Mouse (Mus musculus): Measurements from ENCODE around the gene Wdr11. TPM values are rescaled to one million over a fixed set of nuclear protein-coding genes. Genes with fewer than 3 reads are reported as not detected.

Wdr11 gene
- polyA plus RNA-seq, 1 experiment from 2014 or later = 37.0 TPM

DNA sequence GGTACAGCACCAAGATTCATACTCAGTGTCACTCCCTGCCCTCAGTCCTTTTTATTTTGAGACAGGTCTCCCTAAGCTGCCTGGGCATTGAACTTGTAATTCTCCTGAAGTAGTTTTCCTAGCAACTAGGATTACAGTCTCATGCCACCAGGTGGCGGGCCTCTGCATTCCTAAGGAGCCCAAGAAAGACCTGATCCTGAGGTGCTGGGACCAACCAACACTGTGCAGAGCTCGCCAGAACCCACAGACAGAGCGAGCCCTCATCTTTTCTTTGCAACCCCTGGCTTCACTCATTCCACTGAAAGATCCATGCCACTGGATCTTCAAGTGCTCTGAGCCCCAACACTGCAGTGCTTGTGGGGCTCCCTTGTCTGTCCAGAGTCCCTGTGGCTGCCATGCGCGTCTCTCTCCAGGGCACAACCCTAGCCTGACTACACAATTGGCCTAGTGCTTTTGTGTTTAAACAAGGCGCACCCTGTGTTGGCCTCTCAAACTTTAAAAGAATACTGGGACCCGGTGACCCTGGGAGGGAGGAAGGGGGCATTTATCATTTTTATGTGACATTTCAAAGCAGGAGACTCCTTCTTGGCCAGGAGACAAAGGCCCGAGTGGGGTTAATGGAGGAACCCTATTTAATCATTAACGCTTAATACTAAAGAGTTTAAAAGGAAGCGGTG lies 89.0 kb downstream of the Wdr11 start:
- Histone ChIP-seq H3K9me3 (ENCODE audit: control insufficient read depth, low read length) (no peaks in the 10 kb centered on the region), H3K36me3 (ENCODE audit: control insufficient read depth, insufficient read depth, low read length) (no peaks in the 10 kb centered on the region), H3K9ac (ENCODE audit: low read length) (no peak overlapping the region), H3K4me1 (replicated peaks; ENCODE audit: control insufficient read depth, insufficient read depth, low read length) (no peaks in the 10 kb centered on the region), H3K4me3 (ENCODE audit: low read depth, low read length) (no peak overlapping the region), H3K27ac (ENCODE audit: low read depth, low read length) (no peak overlapping the region), H3K4me2 (ENCODE audit: low read depth, low read length, severe bottlenecking) (no peak overlapping the region), H3K27me3 (ENCODE audit: control insufficient read depth, insufficient read depth, low read length) (no peaks in the 10 kb centered on the region)
- no peak for ATAC-seq (replicated peaks; ENCODE audit: low FRiP score)
- WGBS = 49% methylated on average over 10 of the region's 10 CpGs
- DNase-seq (ENCODE audit: low spot score) = peak; percentile 77

DNA sequence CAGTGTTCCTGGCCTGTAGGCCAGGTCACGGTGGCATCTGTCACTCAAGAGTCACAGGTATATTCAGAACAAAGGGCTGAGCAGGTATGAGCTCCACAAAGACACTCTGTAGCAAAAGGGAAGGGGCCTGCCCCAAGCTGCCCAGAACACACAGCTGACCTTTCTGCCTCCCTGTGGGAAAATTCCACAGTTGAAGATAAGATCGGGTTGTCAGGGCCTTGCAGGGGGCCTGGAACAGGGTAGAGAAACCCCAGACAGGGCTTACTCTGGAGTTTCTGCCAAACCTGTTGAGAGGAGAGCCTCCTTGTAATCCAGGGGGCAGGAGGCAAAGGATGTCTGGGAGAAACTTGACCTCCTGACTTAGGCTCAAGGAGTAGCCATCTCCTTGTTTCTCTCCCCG lies 90.9 kb downstream of the Wdr11 start:
- Histone ChIP-seq H3K27ac (ENCODE audit: low read depth, low read length) (no peak overlapping the region), H3K4me1 (replicated peaks; ENCODE audit: control insufficient read depth, insufficient read depth, low read length) (no peaks in the 10 kb centered on the region), H3K4me3 (ENCODE audit: low read depth, low read length) (no peak overlapping the region), H3K9me3 (ENCODE audit: control insufficient read depth, low read length) (no peaks in the 10 kb centered on the region), H3K36me3 (ENCODE audit: control insufficient read depth, insufficient read depth, low read length) (no peaks in the 10 kb centered on the region), H3K4me2 (ENCODE audit: low read depth, low read length, severe bottlenecking) (no peak overlapping the region), H3K27me3 (ENCODE audit: control insufficient read depth, insufficient read depth, low read length) (no peaks in the 10 kb centered on the region), H3K9ac (ENCODE audit: low read length) (no peak overlapping the region)
- WGBS = 77% methylated on average over 3 of the region's 3 CpGs
- no peak for ATAC-seq (replicated peaks; ENCODE audit: low FRiP score)
- peak; percentile 41 for DNase-seq (ENCODE audit: low spot score)

GRCm38 (mm10) chr7:129685326-129685725 lies 93.7 kb downstream of the Wdr11 start:
- Histone ChIP-seq H3K4me1 (replicated peaks; ENCODE audit: control insufficient read depth, insufficient read depth, low read length) (no peaks in the 10 kb centered on the region), H3K9ac (ENCODE audit: low read length) (no peak overlapping the region), H3K4me2 (ENCODE audit: low read depth, low read length, severe bottlenecking) (no peak overlapping the region), H3K27ac (ENCODE audit: low read depth, low read length) (no peak overlapping the region), H3K27me3 (ENCODE audit: control insufficient read depth, insufficient read depth, low read length) (no peaks in the 10 kb centered on the region), H3K36me3 (ENCODE audit: control insufficient read depth, insufficient read depth, low read length) (no peaks in the 10 kb centered on the region), H3K9me3 (ENCODE audit: control insufficient read depth, low read length) (no peaks in the 10 kb centered on the region), H3K4me3 (ENCODE audit: low read depth, low read length) (no peak overlapping the region)
- WGBS = 81% methylated on average over 5 of the region's 5 CpGs
- no peak for ATAC-seq (replicated peaks; ENCODE audit: low FRiP score)
- DNase-seq (ENCODE audit: low spot score) = peak; percentile 36
